Mouse (Mus musculus) embryo, embryonic 10 days (tissue): Measurements from ENCODE around the gene Zc3hc1.
"Not testable (repeated sequence)": the region's sequence is repeated elsewhere in the genome, so short reads cannot be mapped to it uniquely, and the experiment has no call there.

Source experiments
- DNase-seq: peaks from one replicate; pipeline ENCODE4 v3.0.0-alpha.2; 2015; ENCODE audit warnings: low spot score

Zc3hc1 gene

DNA sequence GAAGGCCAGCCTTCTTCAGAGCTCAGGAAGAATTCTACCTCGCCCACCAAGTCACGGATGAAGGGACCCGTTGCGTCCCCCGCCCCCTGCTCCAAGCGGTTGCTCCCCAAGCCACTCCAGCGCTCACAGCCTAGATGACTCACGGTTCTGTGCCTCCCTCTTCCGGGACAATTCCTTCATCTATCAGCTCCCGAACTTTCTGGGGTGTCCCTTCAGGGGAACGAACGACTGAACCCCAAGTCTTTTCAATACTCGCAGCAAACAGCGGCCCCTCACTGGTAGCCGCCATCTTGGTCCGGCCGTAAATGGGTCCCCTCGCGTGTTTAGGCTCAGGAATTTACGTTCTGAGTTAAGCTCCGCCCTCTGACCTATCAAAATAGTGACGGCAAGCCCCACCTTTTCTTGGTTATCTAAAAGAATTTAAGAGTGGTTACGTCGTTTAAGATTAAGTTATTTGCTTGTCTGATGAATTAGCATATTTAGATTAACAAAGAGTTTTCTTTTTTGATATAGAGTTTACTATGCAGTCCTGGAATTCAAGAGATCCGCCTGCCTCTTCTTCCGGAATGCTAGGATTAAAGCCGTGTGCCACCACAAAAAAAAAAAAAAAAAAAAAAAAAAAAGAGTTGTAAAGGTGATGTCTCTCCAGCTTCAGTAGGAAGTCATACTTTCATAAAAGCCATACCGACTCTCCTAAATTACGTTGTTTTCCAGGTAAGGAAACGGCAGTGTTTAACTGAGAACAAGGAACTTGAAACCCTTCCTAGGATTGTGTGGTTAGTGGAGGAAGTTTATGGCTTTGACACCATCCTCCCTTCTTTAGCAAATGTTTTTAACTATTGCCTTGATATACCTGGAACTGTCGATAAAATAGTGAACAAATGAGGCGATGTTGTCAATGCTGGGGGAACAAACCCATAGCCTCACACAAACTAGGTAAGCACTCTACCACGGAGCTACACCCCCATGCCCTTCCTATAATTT, at the start of gene Zc3hc1:
Zc3hc1 (minus strand) TSS at position 315 of the 984 bp plus-strand sequence.
- DNase-seq, result peak; percentile 93

DNA sequence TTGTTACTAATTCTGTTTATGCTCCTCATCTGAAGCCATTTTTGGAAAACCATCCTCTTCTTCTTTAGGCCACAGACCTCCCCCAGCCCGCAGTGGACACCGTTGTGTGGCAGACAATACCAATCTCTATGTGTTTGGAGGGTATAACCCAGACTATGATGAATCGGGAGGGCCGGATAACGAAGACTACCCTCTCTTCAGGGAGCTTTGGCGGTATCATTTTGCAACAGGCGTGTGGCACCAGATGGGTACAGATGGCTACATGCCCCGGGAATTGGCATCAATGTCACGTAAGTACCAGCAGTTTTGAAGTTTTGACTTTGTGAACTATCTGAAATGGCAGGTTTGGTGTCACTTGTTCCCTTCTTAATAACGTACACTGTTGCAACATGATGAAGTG, 48.7 kb upstream of the Zc3hc1 start:
- DNase-seq, result no peak

- no peak for DNase-seq
These were observed 46.2 kb upstream of the Zc3hc1 start for GRCm38 (mm10) chr6:30437054-30437453.

DNA sequence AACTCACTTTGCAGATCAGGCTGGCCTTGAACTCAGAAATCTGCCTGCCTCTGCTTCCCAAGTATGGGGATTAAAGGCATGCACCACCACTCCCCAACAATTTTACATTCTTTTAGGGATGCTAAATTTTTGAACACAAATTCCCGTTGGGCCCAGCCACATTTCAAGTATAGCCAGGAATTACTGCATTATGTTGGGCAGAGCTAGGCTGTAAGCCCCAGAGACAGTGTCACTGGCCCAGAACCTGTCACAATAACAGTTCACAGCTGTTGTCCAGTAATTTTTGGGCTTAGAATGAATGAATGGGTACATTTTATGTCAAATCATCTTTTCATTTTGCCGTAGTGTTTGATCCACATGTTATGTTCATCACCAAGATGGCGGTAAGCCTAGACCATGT, 45.6 kb upstream of the Zc3hc1 start:
- DNase-seq, result no peak

- DNase-seq, result peak; percentile 31
These were observed 41.8 kb upstream of the Zc3hc1 start for GRCm38 (mm10) chr6:30432461-30433192.

DNA sequence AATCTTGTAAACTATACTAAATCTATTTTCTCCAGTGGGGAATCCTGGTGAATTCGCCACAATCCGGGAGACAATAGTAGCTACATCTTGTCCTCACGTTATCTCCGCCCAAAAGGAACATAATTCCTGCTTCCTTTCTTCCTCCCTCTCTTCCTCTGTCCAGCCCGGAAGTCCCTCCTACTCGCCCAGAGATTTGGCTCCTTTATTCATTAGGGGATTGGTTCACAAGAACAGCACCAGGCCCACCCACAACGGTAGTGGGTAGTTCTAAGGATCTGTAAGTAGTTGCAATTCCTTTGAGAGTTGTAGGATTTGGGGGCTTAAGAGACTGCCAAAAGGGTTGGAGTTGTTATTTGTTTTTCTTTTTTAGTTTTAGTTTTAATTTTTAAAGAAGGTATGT, 26.0 kb upstream of the Zc3hc1 start:
- no peak for DNase-seq

DNA sequence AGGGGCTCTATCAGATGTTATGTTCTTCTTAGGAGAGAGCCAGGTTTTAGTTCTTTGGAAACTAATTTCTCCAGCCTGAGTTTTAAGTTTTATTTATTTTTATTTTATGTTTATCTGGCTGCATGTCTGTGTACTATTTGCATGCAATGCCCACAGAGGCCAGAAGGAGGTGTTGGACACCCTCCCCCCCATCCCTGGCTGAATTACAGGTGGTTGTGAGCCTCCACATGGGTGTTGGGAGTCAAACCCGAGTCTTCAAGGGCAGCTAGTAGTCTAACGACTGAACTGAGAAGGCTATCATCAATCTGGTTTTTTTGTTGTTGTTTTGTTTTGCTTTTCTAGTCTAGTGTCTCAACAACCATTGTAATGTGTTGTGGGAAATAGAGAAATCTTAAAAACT, 25.3 kb upstream of the Zc3hc1 start:
- DNase-seq, result no peak

DNA sequence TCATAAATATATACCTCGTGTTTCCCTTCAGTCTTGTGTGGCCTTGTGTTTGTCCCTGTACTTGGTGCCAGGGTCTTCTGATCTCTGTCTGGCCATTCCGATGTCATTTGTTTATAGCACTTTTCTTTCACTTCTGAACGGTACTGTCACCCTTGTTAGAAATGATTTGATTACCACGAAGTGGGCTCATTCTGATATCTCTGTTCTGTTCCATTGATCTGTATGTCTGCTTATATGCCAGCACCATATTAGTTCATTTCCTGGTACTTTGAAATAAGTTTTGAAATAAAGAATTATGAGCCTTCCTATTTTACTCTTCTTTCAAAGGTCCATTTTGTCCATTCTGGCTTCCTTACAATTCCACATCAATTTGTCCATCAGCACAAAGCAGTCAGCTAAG, 20.5 kb upstream of the Zc3hc1 start:
- DNase-seq, result no peak

DNA sequence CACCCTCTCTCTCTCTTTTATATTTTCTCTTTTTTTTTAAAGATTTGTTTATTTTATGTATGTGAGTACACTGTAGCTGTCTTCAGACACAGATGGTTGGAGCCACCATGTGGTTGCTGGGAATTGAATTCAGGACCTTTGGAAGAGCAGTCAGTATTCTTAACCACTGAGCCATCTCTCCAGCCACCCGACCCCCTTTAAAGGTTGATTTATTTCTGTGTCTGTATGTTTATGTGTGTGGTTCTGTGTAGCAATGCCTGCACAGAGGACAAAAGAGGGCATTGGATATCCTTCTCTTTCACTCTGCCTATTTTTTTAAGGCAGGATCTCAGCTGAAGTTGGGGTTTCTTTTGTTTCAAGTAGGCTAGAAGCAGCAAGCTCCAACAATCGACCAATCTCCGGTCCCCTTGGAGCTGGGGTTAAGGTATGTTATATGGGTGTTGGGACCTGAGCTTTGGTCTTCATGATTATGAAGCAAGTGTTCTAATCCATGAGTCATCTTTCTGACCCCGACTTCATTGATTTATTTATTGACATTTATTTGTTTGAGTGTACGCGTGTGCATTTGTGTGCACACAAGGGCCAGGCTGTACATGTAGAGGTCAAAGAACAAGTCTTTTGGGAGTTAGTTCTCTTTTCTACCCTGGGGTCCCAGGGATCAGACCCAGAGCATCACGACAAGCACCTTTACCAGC, 18.7 kb upstream of the Zc3hc1 start:
- DNase-seq, result no peak

DNA sequence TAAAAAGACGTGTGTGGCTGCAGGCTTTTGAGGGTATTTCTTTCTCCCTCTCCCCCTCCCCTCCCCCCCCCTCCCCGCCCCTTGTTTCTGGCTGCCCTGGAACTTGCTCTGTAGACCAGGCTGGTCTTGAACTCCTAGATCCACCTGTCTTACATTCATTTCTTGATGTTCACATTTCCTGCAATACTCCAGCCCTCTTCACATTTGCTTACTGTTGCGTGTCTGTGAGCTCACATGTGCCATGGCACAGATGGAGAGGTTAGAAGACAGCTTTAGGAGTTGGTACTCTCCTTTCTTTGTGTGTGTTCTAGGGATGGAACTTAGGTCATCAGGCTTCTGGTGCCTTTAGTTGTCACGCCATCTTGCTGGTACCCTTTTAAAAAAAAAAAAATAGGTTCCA, 17.4 kb upstream of the Zc3hc1 start:
- no peak for DNase-seq

GRCm38 (mm10) chr6:30404671-30405070, 13.8 kb upstream of the Zc3hc1 start:
- no peak for DNase-seq

- DNase-seq, result peak; percentile 92
These were observed 12.6 kb upstream of the Zc3hc1 start for GRCm38 (mm10) chr6:30403465-30403864.

- DNase-seq, result peak; percentile 41
These were observed 11.3 kb upstream of the Zc3hc1 start for GRCm38 (mm10) chr6:30402091-30402491.

GRCm38 (mm10) chr6:30401308-30402015, 10.6 kb upstream of the Zc3hc1 start, which contains the start of gene Klhdc10:
TSS of gene Klhdc10 (plus strand) at chr6:30401868.
- peak; percentile 99 for DNase-seq

DNA sequence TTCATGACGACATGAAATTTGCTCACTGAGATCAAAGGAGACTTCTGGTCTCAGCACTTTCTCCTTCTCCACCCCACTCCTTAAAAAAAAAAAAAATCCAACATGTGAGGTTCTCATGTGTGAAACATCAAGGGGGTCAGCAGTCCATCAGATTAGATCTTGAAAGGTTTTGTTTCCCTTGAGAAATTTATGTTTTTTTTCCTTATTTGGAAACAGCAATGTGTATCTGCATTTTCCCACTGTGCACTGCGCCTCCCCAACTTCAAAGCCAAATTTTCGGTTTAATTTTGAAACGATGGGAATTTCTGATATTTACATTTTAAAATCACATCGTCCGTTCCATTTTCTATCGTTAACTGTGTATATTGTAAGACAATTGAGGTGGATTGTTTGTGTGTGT, 9.9 kb upstream of the Zc3hc1 start:
- peak; percentile 8 for DNase-seq

- no peak for DNase-seq
These were observed 9.3 kb upstream of the Zc3hc1 start for GRCm38 (mm10) chr6:30400146-30400545.

DNA sequence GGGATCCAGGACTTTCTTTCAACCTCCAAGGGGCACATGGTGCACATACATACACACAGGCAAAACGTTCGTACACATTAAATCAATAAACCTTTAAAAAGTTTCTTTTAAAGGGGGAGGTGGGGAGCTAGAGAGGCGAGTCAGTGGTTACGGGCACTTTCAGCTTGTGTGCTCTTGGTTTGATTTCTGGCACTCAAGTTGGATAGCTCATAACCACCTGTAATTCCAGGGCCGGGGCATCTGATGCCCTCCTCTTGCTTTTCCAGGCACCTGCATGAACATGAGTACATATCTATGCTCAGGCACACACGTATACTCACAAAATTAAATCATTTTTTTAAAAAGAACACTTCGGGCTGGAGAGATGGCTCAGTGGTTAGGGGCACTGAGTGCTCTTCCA, 1.2 kb upstream of the Zc3hc1 start:
- no peak for DNase-seq

DNA sequence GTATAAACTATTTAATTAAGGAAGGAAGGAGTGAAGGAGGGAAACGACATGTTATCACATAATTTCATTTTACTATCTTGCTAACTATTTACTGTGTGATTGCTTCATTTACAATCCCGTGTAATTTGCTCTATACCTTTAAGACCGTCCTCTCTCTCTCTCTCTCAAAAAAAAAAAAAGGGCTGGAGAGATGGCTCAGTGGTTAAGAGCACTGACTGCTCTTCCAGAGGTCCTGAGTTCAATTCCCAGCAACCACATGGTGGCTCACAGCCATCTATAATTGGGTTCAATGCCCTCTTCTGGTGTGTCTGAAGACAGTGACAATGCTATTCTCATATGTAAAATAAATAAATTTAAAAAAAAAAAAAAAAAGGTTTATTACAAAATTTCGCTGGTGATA, 557 bp downstream of the Zc3hc1 start:
- DNase-seq, result not testable (repeated sequence)

DNA sequence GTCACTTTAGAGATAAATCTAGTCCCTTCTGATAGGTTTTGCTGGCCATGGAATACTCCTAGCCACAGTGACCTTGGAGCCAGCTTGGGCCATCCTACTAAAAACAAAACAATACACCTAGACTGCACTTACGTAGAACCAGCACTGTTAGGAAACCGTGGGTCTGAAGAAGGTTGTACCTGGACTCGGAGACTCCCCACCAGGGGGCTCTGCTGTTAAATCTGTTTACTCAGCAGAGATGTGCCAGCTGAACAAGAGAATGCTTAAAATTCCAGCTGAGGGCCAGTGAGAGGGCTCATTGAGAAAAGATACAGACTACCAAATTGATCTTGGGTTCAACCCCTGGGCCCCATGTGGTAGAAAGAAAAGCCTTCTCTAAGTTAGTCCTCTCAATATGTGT, 9.7 kb downstream of the Zc3hc1 start:
- DNase-seq, result peak; percentile 8

- no peak for DNase-seq
These were observed 15.0 kb downstream of the Zc3hc1 start for GRCm38 (mm10) chr6:30375791-30376190.

DNA sequence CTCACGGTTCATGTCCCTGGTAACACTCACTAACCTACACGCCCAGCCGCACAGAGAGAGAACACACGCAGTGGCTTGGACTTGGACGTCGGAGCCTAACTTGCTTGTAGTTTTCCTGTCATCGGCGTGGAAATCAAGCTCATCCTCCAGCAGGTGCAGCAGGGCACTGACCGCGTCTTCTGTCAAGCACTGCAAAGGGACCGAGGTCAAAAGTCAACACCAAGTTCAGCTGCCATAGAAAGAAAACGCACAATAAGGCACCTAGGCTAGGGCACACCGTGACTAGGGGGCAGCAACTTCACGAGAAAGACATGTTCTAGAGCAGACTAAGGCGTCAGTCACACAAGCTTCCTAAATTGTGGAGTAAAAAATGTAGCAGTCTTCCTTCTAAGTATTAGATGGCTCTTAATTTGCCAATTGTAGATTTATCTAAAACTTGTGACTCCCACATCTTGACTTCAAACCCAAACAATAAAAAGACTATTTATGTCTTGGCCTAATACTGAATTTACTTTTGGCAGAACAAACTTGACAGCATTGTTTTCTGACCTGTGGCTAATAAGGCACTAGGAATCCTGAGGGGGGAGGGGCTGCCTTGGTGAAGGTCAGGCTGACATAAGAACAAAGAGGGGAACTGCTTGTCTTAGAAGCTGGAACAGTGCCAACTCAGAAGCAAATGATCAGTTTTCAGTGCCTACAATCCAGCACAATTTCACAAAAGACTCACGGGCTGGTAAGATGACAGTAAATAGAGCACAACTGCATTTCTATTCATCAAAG, 15.9 kb downstream of the Zc3hc1 start:
- no peak for DNase-seq
